Mouse (Mus musculus): ENCODE measurements at regions not wholly inside any gene's neighbourhood (a gene's known extent, or its start where the extent isn't known, plus 50 kb on each side); places are given as distances from the start of the nearest gene placed in this dataset.
A peak's percentile ranks its signal among the peaks of the same experiment; 100 is the strongest.

GRCm38 (mm10) chr15:56801933-56802332 is 675.5 kb downstream of the Slc22a22 start:
- no peak overlapping the region for H3K27ac ChIP-seq (ENCODE audit: insufficient read depth, low read length)

GRCm38 (mm10) chr15:56775431-56775830 is 702.0 kb downstream of the Slc22a22 start:
- Histone ChIP-seq H3K4me1 (ENCODE audit: control insufficient read depth, insufficient read depth, low read length) (no peaks in the 10 kb centered on the region), H3K27ac (ENCODE audit: insufficient read depth, low read length) (no peak overlapping the region), H3K4me3 (ENCODE audit: insufficient read depth, low read length) (no peak overlapping the region)
- TF ChIP-seq CTCF (IDR thresholded peaks at IDR 0.05; ENCODE audit: borderline replicate concordance, insufficient read depth, low read length) (no peak), POLR2A (IDR thresholded peaks at IDR 0.05; ENCODE audit: low read depth, low read length) (no peak)

More at GRCm38 (mm10) chr15:56801933-56802332, 675.5 kb downstream of the Slc22a22 start:
- TF ChIP-seq CTCF (IDR thresholded peaks at IDR 0.05; ENCODE audit: borderline replicate concordance, insufficient read depth, low read length) = no peak
- no peak for TF ChIP-seq POLR2A (IDR thresholded peaks at IDR 0.05; ENCODE audit: low read depth, low read length)
- Histone ChIP-seq H3K4me3 (ENCODE audit: insufficient read depth, low read length) (no peak overlapping the region), H3K4me1 (ENCODE audit: control insufficient read depth, insufficient read depth, low read length) (no peaks in the 10 kb centered on the region)

- TF ChIP-seq CTCF (IDR thresholded peaks at IDR 0.05; ENCODE audit: borderline replicate concordance, insufficient read depth, low read length) (no peak), POLR2A (IDR thresholded peaks at IDR 0.05; ENCODE audit: low read depth, low read length) (no peak)
- Histone ChIP-seq H3K27ac (ENCODE audit: insufficient read depth, low read length) (no peak overlapping the region), H3K4me3 (ENCODE audit: insufficient read depth, low read length) (no peak overlapping the region), H3K4me1 (ENCODE audit: control insufficient read depth, insufficient read depth, low read length) (no peaks in the 10 kb centered on the region)
These were observed 702.6 kb downstream of the Slc22a22 start for GRCm38 (mm10) chr15:56774648-56775393.

GRCm38 (mm10) chr15:56766356-56766755 is 711.1 kb downstream of the Slc22a22 start:
- no peak for TF ChIP-seq POLR2A (IDR thresholded peaks at IDR 0.05; ENCODE audit: low read depth, low read length)
- no peak for TF ChIP-seq CTCF (IDR thresholded peaks at IDR 0.05; ENCODE audit: borderline replicate concordance, insufficient read depth, low read length)
- H3K27ac ChIP-seq (ENCODE audit: insufficient read depth, low read length) = no peak overlapping the region
- H3K4me1 ChIP-seq (ENCODE audit: control insufficient read depth, insufficient read depth, low read length) = peaks cover 5% of the 10 kb centered on the region
- H3K4me3 ChIP-seq (ENCODE audit: insufficient read depth, low read length) = no peak overlapping the region

GRCm38 (mm10) chr15:56764957-56765482 is 712.4 kb downstream of the Slc22a22 start:
- no peak for TF ChIP-seq CTCF (IDR thresholded peaks at IDR 0.05; ENCODE audit: borderline replicate concordance, insufficient read depth, low read length)
- TF ChIP-seq POLR2A (IDR thresholded peaks at IDR 0.05; ENCODE audit: low read depth, low read length) = no peak
- no peak overlapping the region for H3K4me3 ChIP-seq (ENCODE audit: insufficient read depth, low read length)
- H3K27ac ChIP-seq (ENCODE audit: insufficient read depth, low read length) = peak overlapping the region; percentile 27; the same call in 1 of the 2 replicates
- H3K4me1 ChIP-seq (ENCODE audit: control insufficient read depth, insufficient read depth, low read length) = peaks cover 5% of the 10 kb centered on the region

GRCm38 (mm10) chr15:56764019-56764418 is 713.4 kb downstream of the Slc22a22 start:
- TF ChIP-seq POLR2A (IDR thresholded peaks at IDR 0.05; ENCODE audit: low read depth, low read length) = no peak
- TF ChIP-seq CTCF (IDR thresholded peaks at IDR 0.05; ENCODE audit: borderline replicate concordance, insufficient read depth, low read length) = no peak
- no peak overlapping the region for H3K4me3 ChIP-seq (ENCODE audit: insufficient read depth, low read length)
- no peak overlapping the region for H3K27ac ChIP-seq (ENCODE audit: insufficient read depth, low read length)
- H3K4me1 ChIP-seq (ENCODE audit: control insufficient read depth, insufficient read depth, low read length) = peaks cover 5% of the 10 kb centered on the region

GRCm38 (mm10) chr15:56746698-56747097 is 730.7 kb downstream of the Slc22a22 start:
- no peak overlapping the region for H3K4me3 ChIP-seq (ENCODE audit: insufficient read depth, low read length)
- no peak overlapping the region for H3K27ac ChIP-seq (ENCODE audit: insufficient read depth, low read length)
- TF ChIP-seq CTCF (IDR thresholded peaks at IDR 0.05; ENCODE audit: borderline replicate concordance, insufficient read depth, low read length) = no peak
- TF ChIP-seq POLR2A (IDR thresholded peaks at IDR 0.05; ENCODE audit: low read depth, low read length) = no peak
- no peaks in the 10 kb centered on the region for H3K4me1 ChIP-seq (ENCODE audit: control insufficient read depth, insufficient read depth, low read length)

GRCm38 (mm10) chr15:56744915-56745314 is 732.5 kb downstream of the Slc22a22 start:
- no peak overlapping the region for H3K27ac ChIP-seq (ENCODE audit: insufficient read depth, low read length)
- no peak overlapping the region for H3K4me3 ChIP-seq (ENCODE audit: insufficient read depth, low read length)
- TF ChIP-seq POLR2A (IDR thresholded peaks at IDR 0.05; ENCODE audit: low read depth, low read length) (no peak), CTCF (IDR thresholded peaks at IDR 0.05; ENCODE audit: borderline replicate concordance, insufficient read depth, low read length) (no peak)

More at GRCm38 (mm10) chr15:56744915-56745314, 732.5 kb downstream of the Slc22a22 start:
- H3K4me1 ChIP-seq (ENCODE audit: control insufficient read depth, insufficient read depth, low read length) = no peaks in the 10 kb centered on the region

All from embryonic fibroblast, embryonic 13.5 days (primary cell).